Mouse (Mus musculus): ENCODE data around the gene Plaa.

GRCm38 (mm10) chr4:94556265-94557054 is 46.6 kb downstream of the Plaa start, which contains the start of the genes Gm10306 and Caap1:
- TF ChIP-seq POLR2A (IDR thresholded peaks at IDR 0.05; ENCODE audit: low read depth, low read length) (peak; percentile 76), CTCF (IDR thresholded peaks at IDR 0.05; ENCODE audit: extremely low read depth, insufficient read depth, insufficient read length, insufficient replicate concordance) (no peak)
